Mouse (Mus musculus): ENCODE measurements at regions not wholly inside any gene's neighbourhood (a gene's known extent, or its start where the extent isn't known, plus 50 kb on each side); places are given as distances from the start of the nearest gene placed in this dataset.

- CTCF ChIA-PET, result no interaction called here
These were observed 212.1 kb upstream of the Etaa1 start for GRCm38 (mm10) chr11:18165609-18166347.

GRCm38 (mm10) chr11:18164025-18164423 lies 210.3 kb upstream of the Etaa1 start:
- CTCF ChIA-PET, result no interaction called here

- CTCF ChIA-PET, result no interaction called here
These were observed 209.7 kb upstream of the Etaa1 start for GRCm38 (mm10) chr11:18163156-18164024.

- CTCF ChIA-PET, result no interaction called here
These were observed 202.8 kb upstream of the Etaa1 start for GRCm38 (mm10) chr11:18156506-18156905.

GRCm38 (mm10) chr11:18151788-18152563 lies 198.3 kb upstream of the Etaa1 start:
- CTCF ChIA-PET, result no interaction called here

- CTCF ChIA-PET, result no interaction called here
These were observed 197.7 kb upstream of the Etaa1 start for GRCm38 (mm10) chr11:18151369-18151768.

- CTCF ChIA-PET, result no interaction called here
These were observed 173.8 kb upstream of the Etaa1 start for GRCm38 (mm10) chr11:18127488-18127887.

GRCm38 (mm10) chr11:18123031-18123430 lies 169.4 kb upstream of the Etaa1 start:
- CTCF ChIA-PET, result no interaction called here

GRCm38 (mm10) chr11:18122616-18123015 lies 168.9 kb upstream of the Etaa1 start:
- CTCF ChIA-PET, result no interaction called here

- CTCF ChIA-PET, result no interaction called here
These were observed 162.2 kb upstream of the Etaa1 start for GRCm38 (mm10) chr11:18115693-18116450.

- CTCF ChIA-PET, result no interaction called here
These were observed 149.2 kb upstream of the Etaa1 start for GRCm38 (mm10) chr11:18102841-18103240.

GRCm38 (mm10) chr11:18075840-18076435 lies 122.3 kb upstream of the Etaa1 start:
- CTCF ChIA-PET, result no interaction called here

GRCm38 (mm10) chr11:18070586-18071306 lies 117.1 kb upstream of the Etaa1 start:
- CTCF ChIA-PET, result no interaction called here

GRCm38 (mm10) chr11:18070032-18070374 lies 116.3 kb upstream of the Etaa1 start:
- CTCF ChIA-PET, result no interaction called here

GRCm38 (mm10) chr11:18069348-18070031 lies 115.8 kb upstream of the Etaa1 start:
- CTCF ChIA-PET, result no interaction called here

- CTCF ChIA-PET, result interaction anchor here (0.6 kb wide), 1 partner anchor 1749 kb away, joined by 3 read pairs; no protein-coding TSS in a partner anchor
These were observed 114.4 kb upstream of the Etaa1 start for GRCm38 (mm10) chr11:18068085-18068484.

GRCm38 (mm10) chr11:18067676-18068075 lies 114.0 kb upstream of the Etaa1 start:
- CTCF ChIA-PET, result interaction anchor here (0.6 kb wide), 1 partner anchor 1750 kb away, joined by 3 read pairs; no protein-coding TSS in a partner anchor

- CTCF ChIA-PET, result no interaction called here
These were observed 87.9 kb upstream of the Etaa1 start for GRCm38 (mm10) chr11:18041589-18041988.

- CTCF ChIA-PET, result no interaction called here
These were observed 77.4 kb upstream of the Etaa1 start for GRCm38 (mm10) chr11:18031049-18031448.

GRCm38 (mm10) chr11:18022065-18022464 lies 68.4 kb upstream of the Etaa1 start:
- CTCF ChIA-PET, result no interaction called here

Measured in spleen, embryonic (tissue).